In genomic region chrX:20059381-20059971, GRCm38 (mm10) we compare ENCODE assay signal across 9 mouse cellular contexts. TPM values are rescaled to one million over a fixed set of nuclear protein-coding genes. Genes with fewer than 3 reads are reported as not detected.
DNase-seq lines count a peak whose midpoint lies in the region; ATAC-seq and TF ChIP-seq lines count a peak whose summit lies in the region.
"Had no signal": no experiment of that assay in that cellular context is flagged by ENCODE, and none has a peak within 500 bp of the region (broad histone marks: within the 10 kb centered on the region; RNA-seq: fewer than 3 reads in every experiment).

Gene Chst7 (plus strand): TSS chrX:20059560.

- no peak for TF ChIP-seq CTCF in bone marrow, adult 2 months (IDR thresholded peaks at IDR 0.05; ENCODE audit: control insufficient read depth, insufficient read depth, low read length)
- no peak for TF ChIP-seq CTCF in midbrain, postnatal 0 days (IDR thresholded peaks at IDR 0.05)

- peaks cover 23% of the 10 kb centered on the region for H3K27me3 ChIP-seq in forebrain, embryonic 10.5 days (ENCODE audit: poor library complexity, severe bottlenecking)
- peaks cover 16% of the 10 kb centered on the region for H3K27me3 ChIP-seq in heart, embryonic 13.5 days (replicated peaks)
- peaks cover 9% of the 10 kb centered on the region; the same call in 1 of the 2 replicates for H3K27me3 ChIP-seq in kidney, embryonic 15.5 days
- H3K27me3 ChIP-seq in liver, embryonic 11.5 days (replicated peaks; ENCODE audit: control insufficient read depth, insufficient read depth, low read length): peaks cover 32% of the 10 kb centered on the region
- H3K27me3 ChIP-seq in midbrain, postnatal 0 days (ENCODE audit: insufficient read depth, low read length): no peaks in the 10 kb centered on the region

- H3K4me2 ChIP-seq in heart, embryonic 13.5 days: peak within 1 kb of the TSS; percentile 79
- H3K4me2 ChIP-seq in kidney, embryonic 15.5 days: peak within 1 kb of the TSS; percentile 81
- H3K4me2 ChIP-seq in liver, embryonic 11.5 days: peak within 1 kb of the TSS; percentile 65
- H3K4me2 ChIP-seq in midbrain, postnatal 0 days (ENCODE audit: low read depth, low read length, poor library complexity, severe bottlenecking): peak within 1 kb of the TSS; percentile 68

- ATAC-seq in heart, embryonic 13.5 days (ENCODE audit: extremely low read depth, insufficient number of reproducible peaks, low FRiP score, low TSS enrichment): peak; percentile 74
- ATAC-seq in kidney, embryonic 15.5 days (replicated peaks; ENCODE audit: low FRiP score): peak; percentile 97
- peak; percentile 79 for ATAC-seq in liver, embryonic 11.5 days (replicated peaks; ENCODE audit: low FRiP score)
- ATAC-seq in midbrain, postnatal 0 days (ENCODE audit: low FRiP score): peak; percentile 78
- ATAC-seq: Patski had no signal

- no peak for TF ChIP-seq POLR2A in bone marrow, adult 2 months (IDR thresholded peaks at IDR 0.05; ENCODE audit: borderline replicate concordance, control insufficient read depth, low read depth, low read length)

- H3K4me1 ChIP-seq in bone marrow, adult 2 months (ENCODE audit: control insufficient read depth, insufficient read depth, low read length): no peaks in the 10 kb centered on the region
- H3K4me1 ChIP-seq in forebrain, embryonic 10.5 days: peaks cover 8% of the 10 kb centered on the region; the same call in 1 of the 2 replicates
- H3K4me1 ChIP-seq in heart, embryonic 13.5 days: peaks cover 4% of the 10 kb centered on the region; the same call in 1 of the 2 replicates
- H3K4me1 ChIP-seq in kidney, embryonic 15.5 days: peaks cover 7% of the 10 kb centered on the region; the same call in 1 of the 2 replicates
- no peaks in the 10 kb centered on the region for H3K4me1 ChIP-seq in liver, embryonic 11.5 days (replicated peaks; ENCODE audit: control insufficient read depth, insufficient read depth, low read length)
- no peaks in the 10 kb centered on the region for H3K4me1 ChIP-seq in midbrain, postnatal 0 days (ENCODE audit: insufficient read depth, low read length)

- H3K27ac ChIP-seq in bone marrow, adult 2 months (ENCODE audit: control insufficient read depth, insufficient read depth, low read depth, low read length, poor library complexity): no peak within 1 kb of the TSS
- peak within 1 kb of the TSS; percentile 40 for H3K27ac ChIP-seq in forebrain, embryonic 10.5 days
- no peak within 1 kb of the TSS for H3K27ac ChIP-seq in heart, embryonic 13.5 days (replicated peaks)
- 0 out of 2 replicates have a peak within 1 kb of the TSS, but pooled peaks have one; percentile 37 for H3K27ac ChIP-seq in kidney, embryonic 15.5 days
- no peak within 1 kb of the TSS for H3K27ac ChIP-seq in liver, embryonic 11.5 days (ENCODE audit: low read depth, low read length)
- no peak within 1 kb of the TSS for H3K27ac ChIP-seq in midbrain, postnatal 0 days (ENCODE audit: low read depth, low read length)

- H3K4me3 ChIP-seq in bone marrow, adult 2 months (replicated peaks; ENCODE audit: control insufficient read depth, low read depth, low read length): peak within 1 kb of the TSS; percentile 39
- H3K4me3 ChIP-seq in forebrain, embryonic 10.5 days: peak within 1 kb of the TSS; percentile 57
- peak within 1 kb of the TSS; percentile 58 for H3K4me3 ChIP-seq in heart, embryonic 13.5 days
- peak within 1 kb of the TSS; percentile 50 for H3K4me3 ChIP-seq in kidney, embryonic 15.5 days (replicated peaks)
- H3K4me3 ChIP-seq in liver, embryonic 11.5 days (ENCODE audit: low read depth, low read length): peak within 1 kb of the TSS; percentile 42
- peak within 1 kb of the TSS; percentile 45 for H3K4me3 ChIP-seq in midbrain, postnatal 0 days (ENCODE audit: low read depth, low read length)

- no peaks in the 10 kb centered on the region for H3K36me3 ChIP-seq in forebrain, embryonic 10.5 days (replicated peaks)
- no peaks in the 10 kb centered on the region for H3K36me3 ChIP-seq in heart, embryonic 13.5 days
- H3K36me3 ChIP-seq in kidney, embryonic 15.5 days: no peaks in the 10 kb centered on the region
- H3K36me3 ChIP-seq in liver, embryonic 11.5 days (ENCODE audit: control insufficient read depth, insufficient read depth, low read length): no peaks in the 10 kb centered on the region
- no peaks in the 10 kb centered on the region for H3K36me3 ChIP-seq in midbrain, postnatal 0 days (ENCODE audit: insufficient read depth, low read length)

- H3K9ac ChIP-seq in heart, embryonic 13.5 days: peak within 1 kb of the TSS; percentile 65
- 0 out of 2 replicates have a peak within 1 kb of the TSS, but pooled peaks have one; percentile 23 for H3K9ac ChIP-seq in kidney, embryonic 15.5 days
- H3K9ac ChIP-seq in liver, embryonic 11.5 days (ENCODE audit: low read depth, low read length): no peak within 1 kb of the TSS
- H3K9ac ChIP-seq in midbrain, postnatal 0 days (replicated peaks; ENCODE audit: low read length, poor library complexity, severe bottlenecking): no peak within 1 kb of the TSS; the same call in 1 of the 2 replicates

- H3K9me3 ChIP-seq in forebrain, embryonic 10.5 days: peaks cover 9% of the 10 kb centered on the region; the same call in 1 of the 2 replicates
- H3K9me3 ChIP-seq in heart, embryonic 13.5 days: no peaks in the 10 kb centered on the region
- no peaks in the 10 kb centered on the region for H3K9me3 ChIP-seq in kidney, embryonic 15.5 days (replicated peaks)
- H3K9me3 ChIP-seq in liver, embryonic 11.5 days (ENCODE audit: control insufficient read depth, low read length): no peaks in the 10 kb centered on the region; the same call in 1 of the 2 replicates
- H3K9me3 ChIP-seq in midbrain, postnatal 0 days (ENCODE audit: low read length): no peaks in the 10 kb centered on the region

- DNase-seq in 3134 (ENCODE audit: extremely low read depth, insufficient read length, low spot score): peak; percentile 81
- DNase-seq in forebrain, embryonic 10.5 days (ENCODE audit: extremely low spot score, low spot score): peak; percentile 68
- peak; percentile 45 for DNase-seq in liver, embryonic 11.5 days (ENCODE audit: low spot score)
- DNase-seq in midbrain, postnatal 0 days (ENCODE audit: low spot score): peak; percentile 63
- DNase-seq in telencephalon, adult 2 months (ENCODE audit: low read depth, low spot score): peak; percentile 9

- WGBS in bone marrow, adult 2 months: 12% methylated on average over 39 of the region's 40 CpGs
- WGBS in forebrain, embryonic 10.5 days: 21% methylated on average over 40 of the region's 40 CpGs
- WGBS in heart, embryonic 13.5 days: 12% methylated on average over 40 of the region's 40 CpGs
- 31% methylated on average over 40 of the region's 40 CpGs for WGBS in kidney, embryonic 15.5 days
- WGBS in liver, embryonic 11.5 days: 15% methylated on average over 37 of the region's 40 CpGs
- 24% methylated on average over 29 of the region's 40 CpGs for WGBS in midbrain, postnatal 0 days

RNA-seq across cellular contexts. Expression of gene Chst7, which starts in this region (rescaled TPM):
- not detected in 2 replicates for polyA plus RNA-seq in bone marrow, adult 2 months (2011; ENCODE audit: insufficient read depth, insufficient read length, low replicate concordance, missing spikeins)
- 4.0 TPM in 2 replicates for polyA plus RNA-seq in forebrain, embryonic 10.5 days (2016; fragmentation: Nextera tagmentation; extraction: Ambion mirVana)
- polyA plus RNA-seq in heart, embryonic 13.5 days (2015; fragmentation: Nextera tagmentation; extraction: Ambion mirVana): 4.4 and 4.7 TPM in 2 replicates
- 3.4 TPM in 2 replicates for polyA plus RNA-seq in kidney, embryonic 15.5 days (2015; fragmentation: Nextera tagmentation; extraction: Ambion mirVana)
- polyA plus RNA-seq in liver, embryonic 11.5 days (2014; fragmentation: Nextera tagmentation; extraction: Ambion mirVana): 2.2 and 2.5 TPM in 2 replicates
- total RNA-seq in midbrain, postnatal 0 days (2014; rRNA removed): 8.4 and 12.6 TPM in 2 replicates
- polyA plus RNA-seq in midbrain, postnatal 0 days (2015; fragmentation: Nextera tagmentation; extraction: Ambion mirVana): 6.6 and 6.9 TPM in 2 replicates

Comparison
In these comparisons a context has a peak if more than half of its experiments do, and no peak if none do; other contexts are left out.
1. DNase-seq: peak in every context shown above with its lines; median percentile 81 in 3134; 68 in forebrain, embryonic 10.5 days; 63 in midbrain, postnatal 0 days; 45 in liver, embryonic 11.5 days; 9 in telencephalon, adult 2 months.
2. H3K27ac ChIP-seq: peak in forebrain, embryonic 10.5 days (single experiment) and kidney, embryonic 15.5 days (single experiment); none in bone marrow, adult 2 months (single experiment), heart, embryonic 13.5 days (single experiment), liver, embryonic 11.5 days (single experiment) and midbrain, postnatal 0 days (single experiment).
3. H3K9ac ChIP-seq: peak in heart, embryonic 13.5 days (single experiment) and kidney, embryonic 15.5 days (single experiment); none in liver, embryonic 11.5 days (single experiment) and midbrain, postnatal 0 days (single experiment).
4. Peak in every context shown above with its lines, with median percentiles within 50 percentile points of each other: H3K4me3 ChIP-seq, ATAC-seq and H3K4me2 ChIP-seq.